Mouse (Mus musculus) stomach, embryonic 16.5 days (tissue): Measurements from ENCODE around the gene Mmp9. TPM values are rescaled to one million over a fixed set of nuclear protein-coding genes. Genes with fewer than 3 reads are reported as not detected.

Experiments used
- ATAC-seq: fragments of 200-750 bp; cut with Nextera tagmentation; 2 replicates; pipeline ENCODE4 v1.8.0; 2017; ENCODE audit warnings: moderate number of reproducible peaks, moderate TSS enrichment; ENCODE audit not compliant: insufficient read depth, low FRiP score
- H3K27ac ChIP-seq: fragments of 300-500 bp; sonication (generic); 2 replicates; pipeline ENCODE4 v1.5.1; 2014; ENCODE audit warnings: low read length
- H3K27me3 ChIP-seq: fragments of 300-500 bp; sonication (generic); 2 replicates; pipeline ENCODE4 v1.6.1; 2014; ENCODE audit warnings: low read length, control low read depth, mixed read lengths; ENCODE audit not compliant: control insufficient read depth, insufficient read depth
- H3K36me3 ChIP-seq: fragments of 300-500 bp; sonication (generic); 2 replicates; pipeline ENCODE4 v1.6.1; 2014; ENCODE audit warnings: low read length; ENCODE audit not compliant: control insufficient read depth, insufficient read depth
- H3K4me1 ChIP-seq: fragments of 300-500 bp; sonication (generic); 2 replicates; pipeline ENCODE4 v1.6.1; 2014; ENCODE audit warnings: low read length, control low read depth, mixed read lengths; ENCODE audit not compliant: control insufficient read depth, insufficient read depth
- H3K4me2 ChIP-seq: fragments of 300-500 bp; sonication (generic); 2 replicates; pipeline ENCODE4 v1.6.1; 2014; ENCODE audit warnings: low read depth, low read length, mixed read lengths
- H3K4me3 ChIP-seq: fragments of 300-500 bp; sonication (generic); replicated peaks from 2 replicates; pipeline ENCODE4 v1.5.1; 2014; ENCODE audit warnings: mild to moderate bottlenecking, low read length
- H3K9ac ChIP-seq: fragments of 300-500 bp; sonication (generic); 2 replicates; pipeline ENCODE4 v1.6.1; 2014; ENCODE audit warnings: low read length
- H3K9me3 ChIP-seq: fragments of 300-500 bp; sonication (generic); replicated peaks from 2 replicates; pipeline ENCODE4 v1.6.1; 2016; ENCODE audit warnings: low read length, control low read depth; ENCODE audit not compliant: control insufficient read depth
- WGBS: fragments of 180-500 bp; shearing (Covaris S2); extraction: QIAGEN DNeasy Blood & Tissue Kit; methylation state at CpG from one replicate; pipeline ENCODE4 v1.1.7; 2014; 5-methylcytosine and 5-hydroxymethylcytosine counted together
- polyA plus RNA-seq: library from polyadenylated mRNA; unstranded; fragments of >200 nt; fragmentation: Nextera tagmentation; extraction: Ambion mirVana; gene quantifications from 2 replicates; pipeline ENCODE4 v1.2.1, GENCODE M21; 2015

Mmp9 gene
- polyA plus RNA-seq, 1 experiment from 2014 or later: 5.5 TPM

- no peak overlapping the region for H3K4me3 ChIP-seq
- H3K4me1 ChIP-seq: peaks cover 7% of the 10 kb centered on the region; the same call in 1 of the 2 replicates
- no peak overlapping the region for H3K9ac ChIP-seq
- no peak for ATAC-seq
- no peak overlapping the region for H3K4me2 ChIP-seq
- H3K27me3 ChIP-seq: peaks cover 60% of the 10 kb centered on the region
- no peaks in the 10 kb centered on the region for H3K9me3 ChIP-seq
- H3K36me3 ChIP-seq: no peaks in the 10 kb centered on the region
- H3K27ac ChIP-seq: no peak overlapping the region
- WGBS: 15% methylated on average over 6 of the region's 6 CpGs
Observed at GRCm38 (mm10) chr2:164967193-164967592, 26.6 kb downstream of the Mmp9 start.

GRCm38 (mm10) chr2:164967761-164968440 is 27.3 kb downstream of the Mmp9 start:
- H3K27me3 ChIP-seq: peaks cover 60% of the 10 kb centered on the region
- no peaks in the 10 kb centered on the region for H3K36me3 ChIP-seq
- H3K27ac ChIP-seq: no peak overlapping the region
- WGBS: 2% methylated on average over 63 of the region's 65 CpGs
- peaks cover 7% of the 10 kb centered on the region; the same call in 1 of the 2 replicates for H3K4me1 ChIP-seq
- peak overlapping the region; percentile 46 for H3K4me2 ChIP-seq
- peak overlapping the region; percentile 31 for H3K4me3 ChIP-seq
- no peak overlapping the region for H3K9ac ChIP-seq
- ATAC-seq: peak; percentile 34; the same call in 1 of the 2 replicates
- no peaks in the 10 kb centered on the region for H3K9me3 ChIP-seq

GRCm38 (mm10) chr2:164968451-164968851 is 27.9 kb downstream of the Mmp9 start:
- peak overlapping the region; percentile 31 for H3K4me3 ChIP-seq
- peaks cover 7% of the 10 kb centered on the region; the same call in 1 of the 2 replicates for H3K4me1 ChIP-seq
- H3K9me3 ChIP-seq: no peaks in the 10 kb centered on the region
- ATAC-seq: peak; percentile 57; the same call in 1 of the 2 replicates
- no peaks in the 10 kb centered on the region for H3K36me3 ChIP-seq
- H3K9ac ChIP-seq: no peak overlapping the region
- H3K27me3 ChIP-seq: peaks cover 60% of the 10 kb centered on the region
- H3K4me2 ChIP-seq: peak overlapping the region; percentile 46
- H3K27ac ChIP-seq: no peak overlapping the region
- WGBS: under 1% methylated on average over 29 of the region's 29 CpGs

- no peak overlapping the region for H3K9ac ChIP-seq
- 6% methylated on average over 21 of the region's 21 CpGs for WGBS
- no peaks in the 10 kb centered on the region for H3K9me3 ChIP-seq
- H3K4me2 ChIP-seq: no peak overlapping the region
- ATAC-seq: no peak
- peaks cover 60% of the 10 kb centered on the region for H3K27me3 ChIP-seq
- H3K36me3 ChIP-seq: no peaks in the 10 kb centered on the region
- peaks cover 7% of the 10 kb centered on the region; the same call in 1 of the 2 replicates for H3K4me1 ChIP-seq
- no peak overlapping the region for H3K4me3 ChIP-seq
- H3K27ac ChIP-seq: no peak overlapping the region
Observed at GRCm38 (mm10) chr2:164969348-164969781, 28.8 kb downstream of the Mmp9 start.

DNA sequence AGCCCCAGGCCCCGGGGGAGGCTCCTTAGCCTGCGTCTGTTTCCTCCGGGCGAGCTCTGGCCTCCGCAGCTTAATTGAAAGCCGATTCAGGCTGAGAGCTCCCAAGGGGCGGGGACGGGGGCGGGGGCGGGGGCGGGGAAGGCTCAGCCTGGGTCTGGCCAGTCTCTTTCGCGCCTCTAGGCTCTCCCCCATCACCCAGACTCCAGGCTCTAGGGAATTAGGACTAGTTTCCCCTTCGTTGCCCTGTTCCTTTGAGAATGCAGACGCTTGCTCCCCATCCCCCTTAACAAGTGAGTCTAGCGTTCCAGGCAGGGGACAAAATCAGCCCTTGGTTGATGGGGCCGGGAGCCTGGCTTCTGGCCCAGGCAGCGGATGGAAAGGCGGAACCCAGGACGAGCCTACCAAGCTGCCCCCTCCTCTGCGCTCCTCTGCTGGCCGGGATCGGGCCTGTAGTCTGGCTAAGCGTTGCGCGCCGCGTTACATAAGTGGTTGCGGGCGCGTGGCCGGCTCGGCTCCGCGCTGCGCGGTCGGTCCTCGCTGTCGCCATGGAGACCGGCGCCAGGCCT is 30.1 kb downstream of the Mmp9 start:
- H3K27ac ChIP-seq: no peak overlapping the region
- no peak overlapping the region for H3K9ac ChIP-seq
- no peak for ATAC-seq
- no peaks in the 10 kb centered on the region for H3K9me3 ChIP-seq
- H3K4me1 ChIP-seq: peaks cover 7% of the 10 kb centered on the region; the same call in 1 of the 2 replicates
- H3K36me3 ChIP-seq: no peaks in the 10 kb centered on the region
- peaks cover 60% of the 10 kb centered on the region for H3K27me3 ChIP-seq
- 2% methylated on average over 42 of the region's 42 CpGs for WGBS
- H3K4me2 ChIP-seq: peak overlapping the region; percentile 22; the same call in 1 of the 2 replicates
- no peak overlapping the region for H3K4me3 ChIP-seq

DNA sequence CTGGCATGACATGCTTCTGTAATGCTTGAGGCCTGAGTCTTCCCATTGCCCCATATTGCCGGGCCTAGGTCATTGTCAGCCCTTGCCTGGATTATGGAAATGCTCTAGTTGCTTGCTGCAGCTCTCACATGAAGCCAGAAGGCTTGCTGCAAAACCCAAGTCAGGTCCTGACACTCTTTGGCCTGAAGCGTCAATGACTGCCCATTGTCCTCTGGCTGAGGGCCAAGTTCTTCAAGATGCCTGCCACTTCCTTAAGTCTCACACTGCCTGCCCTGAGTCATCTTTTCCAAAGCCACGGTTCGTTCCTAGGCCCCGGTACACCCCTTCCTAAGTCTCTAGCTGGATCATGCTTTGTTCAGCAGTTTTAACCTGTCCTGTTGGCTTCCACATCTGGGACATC is 32.1 kb downstream of the Mmp9 start:
- Histone ChIP-seq H3K9ac (no peak overlapping the region), H3K4me1 (peaks cover 6% of the 10 kb centered on the region; the same call in 1 of the 2 replicates), H3K4me2 (no peak overlapping the region), H3K36me3 (no peaks in the 10 kb centered on the region), H3K27me3 (peaks cover 44% of the 10 kb centered on the region), H3K9me3 (no peaks in the 10 kb centered on the region), H3K4me3 (no peak overlapping the region), H3K27ac (no peak overlapping the region)
- no peak for ATAC-seq
- WGBS: 61% methylated on average over 5 of the region's 5 CpGs

DNA sequence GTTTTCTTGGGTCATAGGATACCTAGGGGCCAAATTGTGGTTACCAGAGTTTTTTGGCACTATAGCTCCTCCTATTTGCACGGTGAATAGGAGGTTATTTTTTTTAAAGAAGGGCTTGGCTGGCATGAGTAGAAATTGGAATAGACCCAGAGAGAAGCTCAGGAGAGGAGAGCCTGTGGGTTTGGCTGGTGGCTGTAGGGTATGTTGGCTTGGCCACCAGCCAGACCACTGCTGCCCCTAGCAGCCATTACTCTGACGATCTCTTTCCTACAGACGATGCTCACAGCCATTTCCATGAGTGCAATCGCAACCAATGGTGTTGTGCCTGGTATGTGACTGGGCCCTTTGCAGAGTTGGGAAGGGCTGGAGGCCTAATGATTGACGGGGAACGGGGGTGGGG is 35.0 kb downstream of the Mmp9 start:
- peaks cover 15% of the 10 kb centered on the region for H3K27me3 ChIP-seq
- 78% methylated on average over 6 of the region's 6 CpGs for WGBS

GRCm38 (mm10) chr2:164979749-164980148 is 39.2 kb downstream of the Mmp9 start:
- no peaks in the 10 kb centered on the region for H3K36me3 ChIP-seq
- H3K4me2 ChIP-seq: no peak overlapping the region
- H3K9me3 ChIP-seq: no peaks in the 10 kb centered on the region
- H3K27me3 ChIP-seq: no peaks in the 10 kb centered on the region
- no peak overlapping the region for H3K9ac ChIP-seq
- H3K4me1 ChIP-seq: no peaks in the 10 kb centered on the region
- no peak overlapping the region for H3K27ac ChIP-seq
- WGBS: 26% methylated on average over 7 of the region's 7 CpGs
- no peak overlapping the region for H3K4me3 ChIP-seq
- no peak for ATAC-seq

More for the DNA sequence above, 35.0 kb downstream of the Mmp9 start:
- H3K27ac ChIP-seq: no peak overlapping the region
- no peaks in the 10 kb centered on the region for H3K4me1 ChIP-seq
- H3K9ac ChIP-seq: no peak overlapping the region
- H3K36me3 ChIP-seq: no peaks in the 10 kb centered on the region
- no peak overlapping the region for H3K4me2 ChIP-seq
- H3K4me3 ChIP-seq: no peak overlapping the region
- no peaks in the 10 kb centered on the region for H3K9me3 ChIP-seq
- no peak for ATAC-seq

GRCm38 (mm10) chr2:164985962-164986361 is 45.4 kb downstream of the Mmp9 start:
- no peak overlapping the region for H3K27ac ChIP-seq
- H3K4me1 ChIP-seq: no peaks in the 10 kb centered on the region
- no peak overlapping the region for H3K9ac ChIP-seq
- no peak overlapping the region for H3K4me3 ChIP-seq
- 78% methylated on average over 6 of the region's 6 CpGs for WGBS
- no peaks in the 10 kb centered on the region for H3K27me3 ChIP-seq
- ATAC-seq: no peak
- no peaks in the 10 kb centered on the region for H3K36me3 ChIP-seq
- H3K9me3 ChIP-seq: no peaks in the 10 kb centered on the region
- no peak overlapping the region for H3K4me2 ChIP-seq
